Mouse (Mus musculus) spleen, adult 2 months (tissue): ENCODE data around the gene Nudt14.

ENCODE experiments used
- CTCF ChIP-seq: fragments of 200-500 bp; IDR thresholded peaks from 2 replicates; pipeline ENCODE4 v1.5.1; 2011; ENCODE audit warnings: mild to moderate bottlenecking, inconsistent platforms; ENCODE audit not compliant: insufficient read depth, insufficient read length, insufficient replicate concordance; ENCODE audit errors: extremely low read depth
- POLR2A ChIP-seq: fragments of 200-500 bp; IDR thresholded peaks from 2 replicates; pipeline ENCODE4 v1.6.1; 2011; ENCODE audit warnings: low read depth, low read length, inconsistent platforms

DNA sequence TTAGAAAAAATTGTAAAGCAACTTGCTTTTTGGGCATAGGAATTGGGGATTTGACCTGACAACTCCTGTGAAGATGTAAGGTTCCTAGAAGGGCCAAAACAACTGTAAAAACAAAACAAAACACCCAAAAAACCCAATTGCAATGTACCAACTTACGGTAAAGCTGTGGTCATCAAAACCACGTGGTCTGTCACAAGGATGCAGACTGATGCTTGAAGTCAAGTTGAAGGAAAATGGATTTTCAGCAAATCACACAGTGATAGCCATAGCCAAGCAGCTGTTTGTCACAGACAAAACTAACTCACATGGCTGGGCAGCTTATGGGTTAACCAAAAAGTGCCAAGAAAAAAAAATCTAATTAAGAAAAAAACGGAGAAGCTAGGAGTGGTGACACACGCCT is 43.0 kb downstream of the Nudt14 start:
- TF ChIP-seq POLR2A (no peak), CTCF (no peak)
